Mouse (Mus musculus) kidney, embryonic 15.5 days (tissue): Measurements from ENCODE around the gene Gbf1. TPM values are rescaled to one million over a fixed set of nuclear protein-coding genes. Genes with fewer than 3 reads are reported as not detected.
A peak's percentile ranks its signal among the peaks of the same experiment; 100 is the strongest.

Experiments
- ATAC-seq: fragments of 200-750 bp; cut with Nextera tagmentation; replicated peaks from 2 replicates; pipeline ENCODE4 v1.8.0; 2017; ENCODE audit warnings: moderate TSS enrichment; ENCODE audit not compliant: low FRiP score
- H3K27ac ChIP-seq: fragments of 300-500 bp; sonication (generic); 2 replicates; pipeline ENCODE4 v1.5.1; 2015; ENCODE audit warnings: mild to moderate bottlenecking, inconsistent platforms
- H3K27me3 ChIP-seq: fragments of 300-500 bp; sonication (generic); 2 replicates; pipeline ENCODE4 v1.6.1; 2015; ENCODE audit warnings: inconsistent platforms
- H3K36me3 ChIP-seq: fragments of 300-500 bp; sonication (generic); 2 replicates; pipeline ENCODE4 v1.6.1; 2015; ENCODE audit warnings: inconsistent platforms
- H3K4me1 ChIP-seq: fragments of 300-500 bp; sonication (generic); 2 replicates; pipeline ENCODE4 v1.6.1; 2015; ENCODE audit warnings: inconsistent platforms
- H3K4me2 ChIP-seq: fragments of 300-500 bp; sonication (generic); 2 replicates; pipeline ENCODE4 v1.6.1; 2015; ENCODE audit warnings: moderate library complexity, mild to moderate bottlenecking, inconsistent platforms
- H3K4me3 ChIP-seq: fragments of 300-500 bp; sonication (generic); replicated peaks from 2 replicates; pipeline ENCODE4 v1.5.1; 2015; ENCODE audit warnings: mild to moderate bottlenecking, inconsistent platforms
- H3K9ac ChIP-seq: fragments of 300-500 bp; sonication (generic); 2 replicates; pipeline ENCODE4 v1.6.1; 2015; ENCODE audit warnings: mild to moderate bottlenecking, inconsistent platforms
- H3K9me3 ChIP-seq: fragments of 300-500 bp; sonication (generic); replicated peaks from 2 replicates; pipeline ENCODE4 v1.6.1; 2016; ENCODE audit warnings: inconsistent platforms
- WGBS: fragments of 180-500 bp; shearing (Covaris S2); methylation state at CpG from one replicate; pipeline ENCODE4 v1.1.7; 2015; ENCODE audit warnings: mixed read lengths; 5-methylcytosine and 5-hydroxymethylcytosine counted together
- polyA plus RNA-seq: library from polyadenylated mRNA; unstranded; fragments of >200 nt; fragmentation: Nextera tagmentation; extraction: Ambion mirVana; gene quantifications from 2 replicates; pipeline ENCODE4 v1.2.1, GENCODE M21; 2015

Gbf1 gene
- polyA plus RNA-seq, 1 experiment from 2014 or later = 51.0 TPM

DNA sequence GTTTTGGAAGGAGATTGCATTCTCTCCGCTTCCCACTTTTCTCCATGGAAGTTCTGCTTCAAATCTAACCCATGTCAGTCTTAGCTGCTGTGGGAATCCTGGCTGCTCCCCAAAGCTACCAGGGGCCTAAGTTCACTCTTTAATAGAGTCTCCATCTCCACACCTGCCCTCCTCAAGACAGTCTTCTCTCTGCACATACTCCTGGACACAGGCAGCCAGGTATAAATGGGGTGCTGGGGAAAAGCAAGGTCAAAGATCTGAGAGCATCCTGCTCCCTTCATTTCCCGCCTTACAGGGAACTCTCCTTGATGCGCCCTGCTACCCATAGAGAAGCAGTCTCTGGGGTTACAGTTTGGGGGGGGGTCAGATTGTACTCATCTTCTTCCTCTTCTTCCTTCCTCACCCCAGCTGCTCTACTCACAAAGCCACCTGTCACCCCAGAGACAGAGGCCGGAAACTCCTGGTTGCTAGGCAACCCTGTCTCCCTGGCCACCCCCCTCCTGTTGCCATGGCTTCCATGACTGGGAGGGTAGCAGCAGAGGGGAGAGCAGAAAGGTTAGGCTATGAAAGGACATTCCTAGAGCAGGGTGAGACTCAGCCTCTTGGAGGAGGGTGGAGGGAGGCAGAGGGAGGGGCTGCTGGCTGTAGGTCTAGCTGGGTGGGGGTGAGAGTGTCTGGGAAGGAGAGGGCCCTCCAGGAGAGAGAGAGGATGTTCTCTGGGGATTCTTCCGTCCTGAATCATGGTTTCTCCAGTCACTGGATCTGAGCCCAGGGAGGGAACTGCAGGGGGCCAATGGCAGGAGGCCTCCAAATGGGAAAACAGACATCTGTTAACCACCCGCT, 169.0 kb downstream of the Gbf1 start:
- Histone ChIP-seq H3K4me1 (peaks cover 34% of the 10 kb centered on the region), H3K4me3 (no peak overlapping the region), H3K27me3 (peaks cover 100% of the 10 kb centered on the region), H3K36me3 (no peaks in the 10 kb centered on the region), H3K9me3 (no peaks in the 10 kb centered on the region), H3K27ac (no peak overlapping the region), H3K4me2 (no peak overlapping the region), H3K9ac (no peak overlapping the region)
- ATAC-seq = no peak
- WGBS = 31% methylated on average over 6 of the region's 6 CpGs

DNA sequence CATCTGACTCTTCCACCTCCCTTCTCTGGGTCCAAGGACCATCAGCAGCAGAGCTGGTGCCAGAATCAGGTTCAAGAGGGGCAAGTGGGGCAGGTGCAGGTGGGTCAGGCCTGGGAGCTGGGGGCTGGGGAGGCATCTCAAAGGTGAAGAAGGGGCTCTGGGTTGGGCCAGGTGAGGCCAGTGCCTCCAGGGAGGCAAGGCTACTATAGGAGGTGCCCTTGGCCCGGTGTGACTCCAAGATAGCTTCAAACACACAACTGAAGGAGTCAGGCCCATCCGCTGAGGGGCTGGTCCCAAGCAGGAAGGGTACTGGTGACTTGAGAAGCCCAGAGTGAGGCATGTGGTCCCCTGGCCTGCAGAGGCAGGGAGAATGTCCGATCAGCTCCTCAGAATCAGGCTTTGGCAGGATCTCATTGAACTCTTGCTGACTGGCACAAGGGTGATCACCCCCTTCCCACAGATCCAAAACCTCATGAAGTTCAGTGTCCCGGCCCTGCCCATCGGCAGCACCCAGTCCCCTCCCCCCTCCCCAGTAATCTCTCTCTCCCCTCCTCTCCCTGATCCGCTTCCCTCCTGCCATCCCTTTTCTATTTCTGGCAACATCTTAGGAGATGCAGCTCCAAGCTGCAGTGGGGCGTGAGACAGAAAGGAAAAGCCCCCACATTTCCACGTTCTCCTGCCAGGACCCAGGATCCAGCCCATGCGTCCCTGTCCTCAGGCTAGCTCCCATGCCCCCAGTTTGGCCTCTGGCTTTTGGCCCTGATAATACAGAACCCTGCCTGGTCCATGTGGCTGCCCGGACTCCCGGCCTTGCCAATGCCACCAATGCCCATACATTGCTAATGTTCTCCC, 170.1 kb downstream of the Gbf1 start:
- no peak for ATAC-seq
- Histone ChIP-seq H3K27ac (no peak overlapping the region), H3K9ac (no peak overlapping the region), H3K4me2 (no peak overlapping the region), H3K9me3 (no peaks in the 10 kb centered on the region), H3K36me3 (no peaks in the 10 kb centered on the region), H3K4me3 (no peak overlapping the region), H3K4me1 (peaks cover 38% of the 10 kb centered on the region), H3K27me3 (peaks cover 100% of the 10 kb centered on the region)
- WGBS = 58% methylated on average over 11 of the region's 11 CpGs

DNA sequence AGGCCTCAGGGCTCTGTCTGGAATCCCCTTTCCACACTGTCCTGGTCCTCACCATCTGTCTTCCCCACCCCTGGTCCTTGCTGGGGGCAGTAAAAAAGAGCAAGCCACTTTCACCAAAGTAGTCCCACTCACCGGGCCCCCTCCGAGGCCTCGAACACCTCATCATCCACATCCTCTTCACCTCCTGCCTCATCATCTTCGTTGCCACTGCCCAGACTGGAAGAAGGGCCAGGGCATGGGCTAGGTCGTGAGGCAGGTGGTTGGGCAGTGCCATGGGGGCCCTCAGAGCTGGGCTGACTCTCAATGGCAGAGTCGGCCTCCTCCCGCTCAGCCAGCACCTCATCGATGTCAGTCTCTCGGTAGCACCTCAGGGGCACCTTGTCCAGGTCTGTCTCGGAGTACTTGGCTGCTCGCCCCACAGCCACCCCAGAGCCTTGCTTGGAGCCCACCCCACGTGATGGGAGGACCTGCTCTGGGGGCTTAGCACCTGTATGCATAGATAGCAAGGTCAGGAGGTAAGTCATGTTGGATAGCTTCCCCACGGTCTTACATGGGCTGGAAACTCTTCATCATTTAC, 170.8 kb downstream of the Gbf1 start:
- H3K9ac ChIP-seq = no peak overlapping the region
- H3K27ac ChIP-seq = no peak overlapping the region
- no peaks in the 10 kb centered on the region for H3K36me3 ChIP-seq
- peaks cover 95% of the 10 kb centered on the region for H3K27me3 ChIP-seq
- no peak for ATAC-seq
- 79% methylated on average over 13 of the region's 13 CpGs for WGBS
- no peak overlapping the region for H3K4me3 ChIP-seq
- peaks cover 36% of the 10 kb centered on the region for H3K4me1 ChIP-seq
- no peaks in the 10 kb centered on the region for H3K9me3 ChIP-seq
- H3K4me2 ChIP-seq = no peak overlapping the region

- Histone ChIP-seq H3K9me3 (no peaks in the 10 kb centered on the region), H3K9ac (no peak overlapping the region), H3K4me3 (no peak overlapping the region), H3K27me3 (peaks cover 88% of the 10 kb centered on the region), H3K4me1 (peaks cover 31% of the 10 kb centered on the region), H3K36me3 (no peaks in the 10 kb centered on the region), H3K27ac (no peak overlapping the region), H3K4me2 (no peak overlapping the region)
- 61% methylated on average over 5 of the region's 5 CpGs for WGBS
- no peak for ATAC-seq
Observed at GRCm38 (mm10) chr19:46323716-46324115, 171.4 kb downstream of the Gbf1 start.

GRCm38 (mm10) chr19:46324366-46324765, 172.1 kb downstream of the Gbf1 start:
- no peak overlapping the region for H3K27ac ChIP-seq
- H3K9me3 ChIP-seq = no peaks in the 10 kb centered on the region
- 68% methylated on average over 11 of the region's 11 CpGs for WGBS
- H3K27me3 ChIP-seq = peaks cover 82% of the 10 kb centered on the region
- no peak for ATAC-seq
- H3K4me3 ChIP-seq = no peak overlapping the region
- H3K4me2 ChIP-seq = no peak overlapping the region
- peaks cover 31% of the 10 kb centered on the region for H3K4me1 ChIP-seq
- no peak overlapping the region for H3K9ac ChIP-seq
- no peaks in the 10 kb centered on the region for H3K36me3 ChIP-seq

GRCm38 (mm10) chr19:46324918-46325317, 172.6 kb downstream of the Gbf1 start:
- ATAC-seq = no peak
- no peaks in the 10 kb centered on the region for H3K9me3 ChIP-seq
- no peak overlapping the region for H3K27ac ChIP-seq
- peaks cover 36% of the 10 kb centered on the region for H3K4me1 ChIP-seq
- H3K9ac ChIP-seq = no peak overlapping the region
- H3K36me3 ChIP-seq = no peaks in the 10 kb centered on the region
- H3K27me3 ChIP-seq = peaks cover 76% of the 10 kb centered on the region
- no peak overlapping the region for H3K4me3 ChIP-seq
- 62% methylated on average over 5 of the region's 5 CpGs for WGBS
- H3K4me2 ChIP-seq = no peak overlapping the region

DNA sequence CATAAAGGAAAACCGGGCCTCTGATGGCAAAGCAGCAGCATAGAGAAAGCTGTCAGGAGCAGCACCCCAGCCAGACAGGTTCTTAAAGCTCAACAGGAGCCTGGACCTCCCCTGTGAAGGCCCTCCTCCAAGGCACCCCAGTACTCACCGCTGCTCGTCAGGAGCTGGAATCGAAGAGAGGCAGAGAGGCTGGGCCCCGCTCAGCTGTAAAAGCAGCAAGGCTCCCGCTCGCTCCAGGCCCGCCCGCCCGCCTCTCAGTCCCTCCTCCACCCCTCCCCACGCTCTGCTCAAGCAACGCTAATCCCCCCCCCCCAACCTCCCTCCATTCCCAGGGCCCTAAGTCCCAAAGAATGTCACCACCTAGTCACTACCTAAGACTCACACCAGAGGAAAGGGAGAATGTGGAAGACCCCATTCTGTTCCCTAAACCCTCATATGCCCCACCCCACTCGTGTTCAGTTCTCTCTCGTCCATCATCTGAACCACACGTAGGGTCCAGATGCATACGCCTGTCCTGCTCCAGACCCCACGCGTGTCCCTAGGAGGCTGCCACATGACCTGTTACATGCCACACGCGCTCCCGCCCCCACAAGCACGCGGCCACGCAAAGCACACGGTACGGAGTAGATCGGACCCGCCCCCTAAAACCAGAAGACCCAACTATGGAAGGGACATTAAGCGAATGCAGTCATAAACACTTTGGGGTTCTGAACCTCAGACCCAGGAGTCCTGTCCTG, 173.9 kb downstream of the Gbf1 start:
- H3K4me3 ChIP-seq = peak overlapping the region; percentile 59; the same call in 1 of the 2 replicates
- H3K36me3 ChIP-seq = peaks cover 11% of the 10 kb centered on the region
- H3K4me2 ChIP-seq = peak overlapping the region; percentile 86; the same call in 1 of the 2 replicates
- peaks cover 64% of the 10 kb centered on the region for H3K27me3 ChIP-seq
- no peak for ATAC-seq
- no peaks in the 10 kb centered on the region for H3K9me3 ChIP-seq
- H3K9ac ChIP-seq = no peak overlapping the region
- 4% methylated on average over 29 of the region's 29 CpGs for WGBS
- peaks cover 39% of the 10 kb centered on the region for H3K4me1 ChIP-seq
- H3K27ac ChIP-seq = no peak overlapping the region

DNA sequence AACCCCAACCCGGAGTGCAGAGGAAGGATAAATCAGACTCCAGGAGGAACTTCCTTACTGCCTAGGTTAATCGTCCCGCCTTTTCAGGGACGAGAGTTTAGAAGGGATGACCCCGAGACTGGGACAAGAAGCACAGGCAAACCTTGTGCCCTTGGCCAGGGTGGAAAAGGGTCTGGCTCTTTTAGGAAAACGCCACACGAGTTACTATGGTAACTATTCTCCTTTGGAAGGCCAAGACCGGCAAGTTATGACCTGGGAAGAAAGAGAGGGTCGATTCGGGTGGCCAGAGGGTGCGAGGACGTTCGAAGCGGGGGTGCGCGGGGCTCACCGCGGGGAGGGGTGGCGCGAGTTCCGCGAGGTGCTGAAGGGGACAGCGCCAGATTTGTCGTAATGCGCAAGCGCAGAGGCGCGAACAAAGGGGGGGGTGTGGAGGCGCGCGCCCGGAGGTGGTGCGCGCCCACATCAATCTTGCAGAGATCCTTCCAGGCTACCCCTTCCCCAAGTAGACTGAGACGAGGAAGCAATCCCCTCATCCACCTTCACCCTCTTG, 174.5 kb downstream of the Gbf1 start, which contains the start of gene Psd:
TSS of gene Psd (minus strand) at position 401 of the 550 bp plus-strand sequence.
- H3K36me3 ChIP-seq = peaks cover 17% of the 10 kb centered on the region
- H3K9ac ChIP-seq = peak within 1 kb of the TSS; percentile 50
- 1% methylated on average over 35 of the region's 35 CpGs for WGBS
- H3K9me3 ChIP-seq = no peaks in the 10 kb centered on the region
- peak within 1 kb of the TSS; percentile 89 for H3K27ac ChIP-seq
- H3K27me3 ChIP-seq = peaks cover 57% of the 10 kb centered on the region
- peaks cover 34% of the 10 kb centered on the region for H3K4me1 ChIP-seq
- H3K4me2 ChIP-seq = peak within 1 kb of the TSS; percentile 86
- no peak for ATAC-seq
- H3K4me3 ChIP-seq = peak within 1 kb of the TSS; percentile 59

GRCm38 (mm10) chr19:46327531-46328064, 175.3 kb downstream of the Gbf1 start:
- peaks cover 33% of the 10 kb centered on the region for H3K4me1 ChIP-seq
- no peaks in the 10 kb centered on the region for H3K9me3 ChIP-seq
- 37% methylated on average over 14 of the region's 14 CpGs for WGBS
- H3K27me3 ChIP-seq = peaks cover 50% of the 10 kb centered on the region
- peak overlapping the region; percentile 59 for H3K4me3 ChIP-seq
- H3K4me2 ChIP-seq = peak overlapping the region; percentile 86
- peaks cover 21% of the 10 kb centered on the region for H3K36me3 ChIP-seq
- peak overlapping the region; percentile 89 for H3K27ac ChIP-seq
- H3K9ac ChIP-seq = peak overlapping the region; percentile 50; the same call in 1 of the 2 replicates
- no peak for ATAC-seq

DNA sequence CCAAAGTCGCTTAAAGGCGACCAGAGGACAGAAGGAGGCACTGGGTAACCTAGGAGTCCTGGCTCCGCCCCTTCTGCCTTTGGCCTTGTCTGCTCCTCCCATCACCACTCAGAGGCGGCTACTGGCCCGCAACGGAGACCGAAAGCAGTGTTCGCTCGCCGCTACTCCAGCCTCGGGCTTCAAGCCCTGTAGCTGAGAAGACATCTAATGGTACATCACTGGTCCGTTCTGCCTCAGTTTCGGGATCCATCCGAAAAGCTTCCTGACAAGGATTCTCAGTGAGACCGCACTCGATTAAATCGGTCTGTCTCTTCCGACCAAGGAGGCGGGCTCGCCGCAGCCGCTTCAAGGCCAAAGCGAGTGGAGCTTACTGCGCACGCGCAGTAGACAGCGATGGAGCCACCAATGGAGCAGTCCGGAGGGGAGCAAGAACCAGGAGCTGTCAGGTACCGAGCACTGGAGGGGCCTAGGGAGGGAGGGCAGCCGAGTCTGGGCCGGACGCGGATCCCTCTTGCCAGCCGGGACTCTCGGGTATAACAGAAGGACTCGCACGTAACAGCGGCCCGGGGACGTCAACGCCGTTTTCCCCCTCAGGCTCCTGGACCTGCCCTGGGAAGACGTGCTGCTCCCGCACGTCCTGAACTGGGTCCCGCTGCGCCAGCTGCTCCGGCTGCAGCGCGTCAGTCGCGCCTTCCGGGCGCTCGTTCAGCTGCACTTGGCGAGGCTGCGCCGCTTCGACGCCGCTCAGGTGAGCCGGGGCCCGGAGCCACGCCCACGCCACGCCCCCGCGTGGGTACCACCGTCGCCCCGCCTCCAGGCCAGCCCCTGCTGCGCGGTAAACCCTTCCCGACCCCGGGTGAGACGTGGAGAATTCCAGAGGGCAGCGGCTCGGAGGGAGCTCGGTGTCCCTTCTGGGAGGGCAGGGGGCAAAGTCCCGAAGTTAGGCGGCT, 176.0 kb downstream of the Gbf1 start, which contains the start of gene Fbxl15:
TSS of gene Fbxl15 (plus strand) at position 104 of the 950 bp plus-strand sequence.
- Histone ChIP-seq H3K27ac (peak within 1 kb of the TSS; percentile 89), H3K27me3 (peaks cover 42% of the 10 kb centered on the region), H3K4me3 (peak within 1 kb of the TSS; percentile 59), H3K9ac (peak within 1 kb of the TSS; percentile 50), H3K36me3 (peaks cover 24% of the 10 kb centered on the region), H3K4me1 (peaks cover 33% of the 10 kb centered on the region), H3K4me2 (peak within 1 kb of the TSS; percentile 86), H3K9me3 (no peaks in the 10 kb centered on the region)
- WGBS = under 1% methylated on average over 81 of the region's 81 CpGs
- peak; percentile 89 for ATAC-seq
